Comparison of ENCODE assay signal across 26 mouse cellular contexts in the genomic region with DNA sequence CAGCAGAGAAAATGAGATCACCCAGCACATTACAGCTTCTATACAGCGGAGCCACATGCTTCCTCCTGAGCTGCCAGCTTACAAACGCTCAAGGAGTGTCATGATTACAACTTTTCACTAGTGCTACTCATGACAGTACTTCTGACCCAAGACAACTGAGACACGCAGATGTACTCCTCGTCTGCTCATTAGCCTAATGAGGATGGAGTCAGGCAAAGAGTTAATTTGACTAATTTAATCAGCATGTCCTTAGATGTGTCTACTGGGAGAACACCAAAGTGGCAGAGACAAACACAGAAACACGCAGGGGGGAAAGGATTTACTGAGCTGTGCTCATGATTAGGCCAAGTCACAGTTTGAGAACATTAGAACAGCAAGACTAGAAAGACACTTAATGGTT.
DNase-seq lines count a peak whose midpoint lies in the region; ATAC-seq lines count a peak whose summit lies in the region.
"Had no signal": no experiment of that assay in that cellular context is flagged by ENCODE, and none has a peak within 500 bp of the region (broad histone marks: within the 10 kb centered on the region; RNA-seq: fewer than 3 reads in every experiment).

No protein-coding gene starts in this region.

- H3K4me1 ChIP-seq in hindbrain, embryonic 13.5 days (replicated peaks) = no peaks in the 10 kb centered on the region
- no peaks in the 10 kb centered on the region for H3K4me1 ChIP-seq in hindbrain, embryonic 11.5 days (replicated peaks; ENCODE audit: control insufficient read depth, insufficient read depth, low read length)
- H3K4me1 ChIP-seq: embryonic facial prominence, embryonic 10.5 days; embryonic facial prominence, embryonic 15.5 days; limb, embryonic 13.5 days; lung, embryonic 15.5 days; stomach, embryonic 15.5 days had no signal

- peak; percentile 69 for ATAC-seq in hindbrain, embryonic 13.5 days (ENCODE audit: low FRiP score)
- ATAC-seq in hindbrain, embryonic 11.5 days (ENCODE audit: low FRiP score) = no peak
- ATAC-seq: intestine, postnatal 0 days had no signal

- no peak for DNase-seq in hindbrain, embryonic 11.5 days (ENCODE audit: low spot score)
- peak; percentile 8 for DNase-seq in MN1 (ENCODE audit: low spot score)
- peak; percentile 19 for DNase-seq in Muller cell, postnatal 12 days (ENCODE audit: inconsistent ontology term)
- DNase-seq in retina, embryonic 14.5 days (ENCODE audit: low spot score) = peak; percentile 4
- no peak for DNase-seq in right cerebral cortex, postnatal 10 days (ENCODE audit: low spot score in 2 of 2)
- DNase-seq: adrenal gland, adult 8-10 months; B cell, adult 2 months; cerebellum, adult 8-10 months; cerebellum, postnatal 25 days; gastrocnemius, postnatal 36 days; heart, adult 18-20 months; heart, postnatal 36 days; kidney, postnatal 25 days; lung, postnatal 36 days; right cerebral cortex, postnatal 14 days had no signal

- no peaks in the 10 kb centered on the region for H3K27me3 ChIP-seq in hindbrain, embryonic 13.5 days
- H3K27me3 ChIP-seq in hindbrain, embryonic 11.5 days (ENCODE audit: control insufficient read depth, insufficient read depth, low read length) = no peaks in the 10 kb centered on the region
- H3K27me3 ChIP-seq: embryonic facial prominence, embryonic 15.5 days; limb, embryonic 13.5 days; lung, embryonic 15.5 days; stomach, embryonic 15.5 days had no signal

- no peak overlapping the region for H3K27ac ChIP-seq in hindbrain, embryonic 13.5 days
- H3K27ac ChIP-seq in hindbrain, embryonic 11.5 days (ENCODE audit: low read depth, low read length) = no peak overlapping the region
- H3K27ac ChIP-seq: embryonic facial prominence, embryonic 10.5 days; embryonic facial prominence, embryonic 15.5 days; left cerebral cortex, adult 2 months; limb, embryonic 13.5 days; lung, embryonic 15.5 days; stomach, embryonic 15.5 days had no signal

- no peak overlapping the region for H3K4me3 ChIP-seq in hindbrain, embryonic 13.5 days
- H3K4me3 ChIP-seq in hindbrain, embryonic 11.5 days (ENCODE audit: low read depth, low read length) = no peak overlapping the region
- H3K4me3 ChIP-seq: embryonic facial prominence, embryonic 10.5 days; embryonic facial prominence, embryonic 15.5 days; left cerebral cortex, adult 2 months; limb, embryonic 13.5 days; lung, embryonic 15.5 days; stomach, embryonic 15.5 days had no signal

- 63% methylated on average over 5 of the region's 5 CpGs for WGBS in hindbrain, embryonic 13.5 days
- 81% methylated on average over 5 of the region's 5 CpGs for WGBS in hindbrain, embryonic 11.5 days

- H3K9ac ChIP-seq in hindbrain, embryonic 13.5 days = no peak overlapping the region
- no peak overlapping the region for H3K9ac ChIP-seq in hindbrain, embryonic 11.5 days (ENCODE audit: low read depth, low read length)
- H3K9ac ChIP-seq: embryonic facial prominence, embryonic 15.5 days; limb, embryonic 13.5 days; lung, embryonic 15.5 days; stomach, embryonic 15.5 days had no signal

- H3K9me3 ChIP-seq in hindbrain, embryonic 13.5 days = no peaks in the 10 kb centered on the region
- no peaks in the 10 kb centered on the region for H3K9me3 ChIP-seq in hindbrain, embryonic 11.5 days (ENCODE audit: control insufficient read depth, low read length)
- H3K9me3 ChIP-seq: embryonic facial prominence, embryonic 10.5 days; embryonic facial prominence, embryonic 15.5 days; limb, embryonic 13.5 days; lung, embryonic 15.5 days; stomach, embryonic 15.5 days had no signal

- H3K4me2 ChIP-seq in hindbrain, embryonic 13.5 days = no peak overlapping the region
- no peak overlapping the region for H3K4me2 ChIP-seq in hindbrain, embryonic 11.5 days (replicated peaks; ENCODE audit: low read depth, low read length)
- H3K4me2 ChIP-seq: embryonic facial prominence, embryonic 15.5 days; heart, embryonic 11.5 days; limb, embryonic 13.5 days; liver, embryonic 11.5 days; lung, embryonic 15.5 days; midbrain, embryonic 11.5 days; stomach, embryonic 15.5 days had no signal

- no peaks in the 10 kb centered on the region for H3K36me3 ChIP-seq in hindbrain, embryonic 13.5 days
- no peaks in the 10 kb centered on the region for H3K36me3 ChIP-seq in hindbrain, embryonic 11.5 days (ENCODE audit: control insufficient read depth, insufficient read depth, low read length)
- H3K36me3 ChIP-seq: embryonic facial prominence, embryonic 10.5 days; embryonic facial prominence, embryonic 15.5 days; limb, embryonic 13.5 days; lung, embryonic 15.5 days; stomach, embryonic 15.5 days had no signal

Comparison
In these comparisons a context has a peak if more than half of its experiments do, and no peak if none do; other contexts are left out.
1. DNase-seq: peak in MN1 (single experiment), Muller cell, postnatal 12 days (single experiment) and retina, embryonic 14.5 days (single experiment); none in hindbrain, embryonic 11.5 days (single experiment) and right cerebral cortex, postnatal 10 days (0 of 2).